Mouse (Mus musculus): ENCODE data around the gene Fam19a3.

The Fam19a3 gene

DNA sequence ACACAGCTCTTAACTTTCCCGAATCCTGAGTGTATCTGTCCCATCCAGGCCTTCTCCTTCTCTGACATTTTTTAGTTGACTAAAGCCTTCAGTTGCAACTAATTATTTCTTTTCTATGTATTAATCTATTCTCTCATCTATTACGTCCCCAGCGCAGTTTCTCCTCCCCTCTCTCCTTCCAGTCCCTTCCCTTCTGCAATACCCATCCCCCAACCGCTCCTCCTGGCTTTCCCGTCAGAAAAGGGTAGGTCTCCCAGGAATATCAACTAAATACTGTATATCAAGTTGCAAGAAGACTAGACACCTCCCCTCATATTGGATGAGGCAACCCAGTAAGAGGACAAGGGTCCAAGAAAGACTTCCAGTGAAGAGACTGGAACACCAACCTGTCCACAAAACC, 22.8 kb downstream of the Fam19a3 start:
- DNase-seq = no peak

DNA sequence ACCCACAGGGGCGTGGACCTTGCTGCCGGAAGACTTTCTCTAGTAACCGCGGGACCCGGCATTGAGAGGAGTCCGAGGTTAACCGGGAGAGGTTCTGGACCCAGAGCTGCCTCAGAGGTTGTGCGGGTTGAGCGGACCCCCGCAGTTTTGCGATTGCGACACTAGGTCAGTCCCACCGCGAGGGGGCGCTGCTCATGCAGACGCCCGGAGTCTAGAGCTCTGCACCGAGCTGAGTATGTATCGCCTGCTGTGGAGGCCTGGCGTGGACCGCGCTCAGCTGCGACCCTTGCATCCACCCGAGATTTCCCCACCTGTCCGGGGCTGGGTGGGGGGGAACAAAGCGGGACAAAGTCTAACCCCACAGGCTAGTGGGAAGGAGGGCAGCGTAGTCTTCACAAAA, 23.2 kb downstream of the Fam19a3 start:
- DNase-seq = peak; percentile 77

DNA sequence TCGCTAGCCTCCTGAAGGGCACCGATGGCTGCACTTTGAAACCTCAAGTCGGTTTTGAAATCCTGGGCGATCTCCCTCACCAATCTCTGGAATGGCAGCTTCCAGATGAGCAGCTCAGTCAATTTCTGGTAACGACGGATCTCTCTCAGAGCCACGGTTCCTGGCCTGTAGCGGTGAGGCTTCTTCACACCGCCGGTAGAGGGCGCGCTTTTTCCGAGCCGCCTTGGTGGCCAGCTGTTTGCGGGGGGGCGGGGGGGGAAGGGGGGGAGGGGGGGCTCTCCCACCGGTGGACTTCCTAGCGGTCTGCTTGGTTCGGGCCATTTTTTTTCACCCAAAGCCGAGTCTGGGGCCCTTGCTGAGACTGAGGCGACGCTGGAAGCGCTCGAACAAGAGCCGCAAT, 28.8 kb downstream of the Fam19a3 start:
- peak; percentile 28 for DNase-seq

DNA sequence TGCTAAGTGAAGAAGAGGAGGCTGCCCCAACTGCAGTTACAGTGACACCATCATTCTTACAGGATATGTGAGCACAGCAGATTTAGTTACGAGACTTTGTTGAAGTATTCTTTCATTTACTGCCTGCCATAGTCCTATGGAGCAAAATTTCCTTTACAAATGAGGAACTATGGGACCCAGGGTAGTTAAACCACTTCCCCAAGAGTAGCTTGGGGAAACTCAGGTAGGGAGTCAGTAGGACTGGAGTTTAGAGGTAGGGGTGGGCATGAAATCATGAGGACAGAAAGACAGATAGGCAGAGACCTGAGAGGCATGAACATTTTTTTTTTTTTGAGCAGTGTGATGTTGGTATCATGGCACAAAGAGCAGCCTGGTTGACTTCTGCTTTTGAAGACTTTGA, 37.8 kb downstream of the Fam19a3 start:
- DNase-seq = no peak

DNA sequence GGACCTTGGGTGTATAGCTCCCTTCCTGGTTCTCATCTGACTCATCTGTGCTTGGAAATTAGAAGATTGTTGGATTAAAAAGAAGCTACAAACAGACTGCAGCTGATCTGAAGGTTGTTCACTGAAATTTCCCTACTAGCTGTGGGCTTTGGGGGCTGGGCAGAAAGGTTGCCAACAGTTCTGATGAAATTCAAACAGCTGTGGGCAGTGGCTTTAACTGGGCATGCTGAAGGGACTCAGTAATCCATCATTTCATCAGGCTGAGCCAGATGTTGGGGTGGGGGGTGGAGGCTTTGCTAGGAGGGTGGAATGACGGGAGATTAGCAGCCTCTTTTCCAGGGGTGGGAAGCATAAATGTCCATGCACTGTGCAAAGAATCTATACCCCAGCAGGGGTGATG, 38.5 kb downstream of the Fam19a3 start:
- no peak for DNase-seq

DNA sequence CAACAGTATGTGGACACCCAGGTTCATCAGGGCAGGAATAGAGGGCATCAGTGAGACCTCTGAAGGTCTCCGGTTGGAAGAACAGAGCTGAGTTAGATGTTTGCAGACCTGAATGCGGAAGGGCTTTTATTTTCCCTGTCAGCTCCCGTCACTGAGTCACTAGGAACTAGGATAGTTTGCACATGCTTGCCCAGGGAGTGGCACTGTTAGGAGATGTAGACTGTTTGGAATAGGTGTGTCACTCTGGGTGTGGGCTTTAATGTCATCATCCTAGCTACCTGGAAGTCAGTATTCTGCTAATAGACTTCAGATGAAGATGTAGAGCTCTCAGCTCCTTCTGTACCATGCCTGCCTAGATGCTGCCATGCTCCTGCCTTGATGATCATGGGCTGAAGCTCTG, 39.7 kb downstream of the Fam19a3 start:
- no peak for DNase-seq

DNA sequence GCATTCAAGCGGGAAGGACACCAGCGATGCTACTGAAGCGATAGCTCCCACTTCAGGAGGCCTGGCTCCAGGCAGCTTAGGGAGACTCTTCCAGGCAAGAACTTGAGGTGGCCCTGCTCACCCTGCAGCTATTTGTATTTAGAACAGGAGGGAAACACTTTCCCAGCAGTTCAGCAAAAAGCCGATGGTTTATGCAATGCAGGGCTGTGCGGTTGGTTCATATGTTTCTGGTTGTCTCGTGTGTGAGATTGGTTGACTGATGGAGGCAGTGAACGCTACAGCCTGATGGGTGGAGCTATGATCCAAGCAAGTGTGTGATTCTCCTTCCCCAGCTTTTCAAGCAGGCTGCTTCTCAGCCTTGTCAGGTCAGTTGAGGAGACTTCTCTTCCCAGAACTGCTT, 47.0 kb downstream of the Fam19a3 start:
- no peak for DNase-seq

DNA sequence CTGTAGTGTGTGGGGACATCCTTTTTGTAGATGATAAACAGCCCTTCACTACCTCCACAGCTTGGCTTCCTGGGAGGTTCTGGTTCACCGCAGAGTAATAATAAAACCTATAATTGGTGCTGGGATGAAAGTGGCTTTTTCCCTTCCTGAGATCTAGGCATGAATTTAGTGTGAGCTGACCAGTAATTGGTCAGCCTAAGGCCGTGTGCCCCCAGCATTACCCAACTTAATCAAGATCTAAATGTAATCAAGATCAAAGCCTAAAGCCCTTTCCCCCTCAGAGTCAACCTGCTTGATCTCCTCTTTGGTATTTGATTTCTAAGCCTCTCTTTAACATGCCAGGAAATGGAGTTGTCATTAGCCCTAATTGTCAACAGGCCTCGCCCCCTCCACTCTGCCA, 48.7 kb downstream of the Fam19a3 start:
- DNase-seq = no peak

DNA sequence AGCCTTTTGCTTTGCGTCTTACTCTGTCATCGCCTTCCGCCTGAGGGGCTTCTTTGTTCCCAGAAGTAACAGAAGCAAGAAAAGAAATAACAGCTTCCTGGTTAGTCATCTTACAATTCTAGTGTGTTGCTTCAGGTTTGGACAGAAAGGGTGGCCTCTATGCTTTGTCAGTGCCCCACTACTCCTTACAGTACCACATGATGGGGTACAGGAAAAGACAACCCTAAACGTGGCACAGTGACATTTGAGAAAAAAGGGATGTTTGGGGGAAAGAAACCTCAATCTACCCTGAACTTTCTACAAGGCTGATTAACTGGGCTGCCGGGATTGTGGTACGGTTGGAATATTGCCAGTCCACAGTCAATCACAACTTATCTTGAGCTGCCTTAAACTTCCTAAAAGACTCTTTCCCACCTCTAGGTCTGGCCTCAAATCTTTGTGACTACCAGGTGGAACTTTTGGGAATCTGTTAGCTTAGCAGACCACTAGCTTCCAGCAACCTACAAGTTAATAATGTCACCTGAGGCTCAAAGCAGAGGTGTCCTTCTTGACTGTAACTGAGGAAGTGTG, 52.3 kb downstream of the Fam19a3 start:
- DNase-seq = no peak

Data from right cerebral cortex, postnatal 14 days (tissue).